Comparison of ENCODE assay signal across 15 mouse cellular contexts in the genomic region with DNA sequence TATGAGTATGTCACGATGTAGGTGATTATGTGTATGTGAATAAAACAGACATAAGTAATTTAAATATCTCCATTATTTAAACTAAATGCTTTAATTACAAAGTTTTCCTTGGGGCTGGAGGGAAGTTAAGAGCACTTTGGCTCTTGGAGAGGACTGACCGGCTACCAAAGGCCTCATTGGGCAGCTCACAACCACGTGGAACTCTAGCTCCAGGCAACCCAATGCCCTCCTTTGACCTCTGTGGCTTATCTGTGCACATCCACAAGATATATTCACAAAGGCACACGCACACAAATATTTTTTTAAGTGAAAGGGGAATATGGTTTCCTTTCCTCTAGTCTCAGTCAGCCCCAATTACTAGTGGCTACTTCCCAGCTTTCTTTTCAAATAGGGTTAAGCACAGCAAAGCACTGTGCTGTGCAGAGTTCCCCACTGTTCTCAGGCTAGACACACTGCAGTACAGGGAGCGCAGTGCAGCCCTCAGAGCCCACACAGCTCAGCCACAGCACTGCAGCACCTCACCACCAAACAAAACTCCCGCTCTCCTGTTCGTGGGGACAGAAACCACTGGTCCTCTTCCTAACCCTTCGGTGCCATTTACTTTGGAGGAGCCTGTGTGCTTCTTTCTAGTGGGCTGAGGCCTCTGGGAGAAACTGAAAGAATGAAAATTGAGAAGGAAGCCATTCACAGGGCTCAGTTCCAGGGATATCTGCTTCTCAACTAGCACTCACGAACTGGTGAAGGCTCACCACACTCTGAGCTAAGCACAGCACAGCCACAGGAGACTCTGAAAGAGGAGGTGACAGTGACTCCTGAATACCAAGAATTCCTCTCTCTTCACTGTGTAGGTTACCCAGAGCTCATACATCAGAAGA. TPM values are rescaled to one million over a fixed set of nuclear protein-coding genes. Genes with fewer than 3 reads are reported as not detected.
DNase-seq lines count a peak whose midpoint lies in the region; ATAC-seq lines count a peak whose summit lies in the region.
"Had no signal": no experiment of that assay in that cellular context is flagged by ENCODE, and none has a peak within 500 bp of the region (broad histone marks: within the 10 kb centered on the region; RNA-seq: fewer than 3 reads in every experiment).

No protein-coding gene starts in this region.

- no peaks in the 10 kb centered on the region for H3K36me3 ChIP-seq in heart, embryonic 15.5 days
- H3K36me3 ChIP-seq in limb, embryonic 15.5 days, result no peaks in the 10 kb centered on the region
- H3K36me3 ChIP-seq: neural tube, embryonic 13.5 days; stomach, embryonic 15.5 days had no signal

- intact Hi-C loops in left cerebral cortex, postnatal 36 days (cut with DNase I), result no loop called here
- intact Hi-C loops in left cerebral cortex, postnatal 4 days (cut with DNase I), result no loop called here

- H3K27ac ChIP-seq in heart, embryonic 15.5 days, result peak overlapping the region; percentile 79
- peak overlapping the region; percentile 35; the same call in 1 of the 2 replicates for H3K27ac ChIP-seq in limb, embryonic 15.5 days
- H3K27ac ChIP-seq: neural tube, embryonic 13.5 days; stomach, embryonic 15.5 days had no signal

- H3K4me1 ChIP-seq in heart, embryonic 15.5 days (replicated peaks), result peaks cover 22% of the 10 kb centered on the region
- peaks cover 13% of the 10 kb centered on the region for H3K4me1 ChIP-seq in limb, embryonic 15.5 days

- peak overlapping the region; percentile 28 for H3K4me2 ChIP-seq in heart, embryonic 15.5 days
- H3K4me2 ChIP-seq in limb, embryonic 15.5 days, result no peak overlapping the region
- H3K4me2 ChIP-seq: neural tube, embryonic 13.5 days; stomach, embryonic 15.5 days had no signal

- H3K9me3 ChIP-seq in heart, embryonic 15.5 days (replicated peaks), result no peaks in the 10 kb centered on the region
- no peaks in the 10 kb centered on the region for H3K9me3 ChIP-seq in limb, embryonic 15.5 days
- H3K9me3 ChIP-seq: neural tube, embryonic 13.5 days; stomach, embryonic 15.5 days had no signal

- no peaks in the 10 kb centered on the region for H3K27me3 ChIP-seq in heart, embryonic 15.5 days
- H3K27me3 ChIP-seq in limb, embryonic 15.5 days, result no peaks in the 10 kb centered on the region
- H3K27me3 ChIP-seq: CH12.LX; neural tube, embryonic 13.5 days; stomach, embryonic 15.5 days had no signal

- no peak overlapping the region for H3K9ac ChIP-seq in heart, embryonic 15.5 days
- no peak overlapping the region for H3K9ac ChIP-seq in limb, embryonic 15.5 days
- H3K9ac ChIP-seq: neural tube, embryonic 13.5 days; stomach, embryonic 15.5 days had no signal

- 38% methylated on average over 9 of the region's 9 CpGs for WGBS in heart, embryonic 15.5 days
- WGBS in limb, embryonic 15.5 days, result 56% methylated on average over 9 of the region's 9 CpGs

- DNase-seq in heart, adult 9 months (ENCODE audit: low spot score in 2 of 2), result no peak
- peak; percentile 49 to 50 for DNase-seq in left cerebral cortex, postnatal 36 days (ENCODE audit: low spot score in 2 of 2)
- no peak for DNase-seq in left cerebral cortex, postnatal 4 days
- peak; percentile 39 for DNase-seq in ZHBTc4 (ENCODE audit: low read depth, low spot score)
- no peak for DNase-seq in adrenal gland, postnatal 14 days
- DNase-seq: cerebellum, adult 18-20 months; embryo, embryonic 11 days; kidney, adult 8-10 months; midbrain, embryonic 14.5 days had no signal

- no peak overlapping the region for H3K4me3 ChIP-seq in heart, embryonic 15.5 days
- no peak overlapping the region for H3K4me3 ChIP-seq in limb, embryonic 15.5 days
- H3K4me3 ChIP-seq: neural tube, embryonic 13.5 days; stomach, embryonic 15.5 days had no signal

- ATAC-seq in heart, embryonic 15.5 days (replicated peaks; ENCODE audit: insufficient number of reproducible peaks, insufficient read depth, low FRiP score, low read depth), result 0 out of 2 replicates have a peak, but pooled peaks have one; percentile 60
- ATAC-seq in limb, embryonic 15.5 days (ENCODE audit: insufficient number of reproducible peaks, low FRiP score, low TSS enrichment, low read depth), result no peak
- ATAC-seq: forebrain, embryonic 14.5 days had no signal

RNA-seq across cellular contexts. Expression of a gene that starts 26.2 kb away (rescaled TPM):
- 38.3 and 42.3 TPM in 2 replicates for polyA plus RNA-seq in heart, embryonic 15.5 days (2015; fragmentation: Nextera tagmentation; extraction: Ambion mirVana)
- 100 to 1,000 TPM in 1 of 2 experiments, 10 to 100 TPM in 1; 80.5 to 105 TPM for total RNA-seq in left cerebral cortex, postnatal 36 days (2021)
- total RNA-seq in left cerebral cortex, postnatal 4 days (2021), result 100 to 1,000 TPM; 110 to 126 TPM
- polyA plus RNA-seq in limb, embryonic 15.5 days (2015; fragmentation: Nextera tagmentation; extraction: Ambion mirVana), result 54.5 and 55.0 TPM in 2 replicates
- 35.9 and 36.9 TPM in 2 replicates for total RNA-seq in adrenal gland, postnatal 14 days (2021)

Comparison
In these comparisons a context has a peak if more than half of its experiments do, and no peak if none do; other contexts are left out.
1. DNase-seq: peak in left cerebral cortex, postnatal 36 days (2 of 2) and ZHBTc4 (single experiment); none in heart, adult 9 months (0 of 2), left cerebral cortex, postnatal 4 days (single experiment) and adrenal gland, postnatal 14 days (single experiment).